Comparison of ENCODE assay signal across 7 mouse cellular contexts in genomic region chr11:60139141-60139733, GRCm38 (mm10). TPM values are rescaled to one million over a fixed set of nuclear protein-coding genes. Genes with fewer than 3 reads are reported as not detected.
DNase-seq lines count a peak whose midpoint lies in the region; ATAC-seq lines count a peak whose summit lies in the region.

No protein-coding gene starts in this region.

- 3% methylated on average over 24 of the region's 24 CpGs for WGBS in hindbrain, embryonic 10.5 days
- 2% methylated on average over 24 of the region's 24 CpGs for WGBS in limb, embryonic 10.5 days
- WGBS in neural tube, embryonic 11.5 days = 2% methylated on average over 24 of the region's 24 CpGs

- peak; percentile 25 to 26 for DNase-seq in B cell, adult 2 months
- DNase-seq in CD4-positive helper T cell, adult 2 months (ENCODE audit: low read depth, low spot score) = peak; percentile 52
- peak; percentile 11 for DNase-seq in embryo, embryonic 11.5 days (ENCODE audit: low read depth, low spot score)
- DNase-seq in hindbrain, embryonic 10.5 days (ENCODE audit: low spot score) = peak; percentile 45
- DNase-seq in limb, embryonic 10.5 days (ENCODE audit: low spot score) = peak; percentile 59
- DNase-seq in neural tube, embryonic 11.5 days (ENCODE audit: low spot score) = no peak
- DNase-seq in urinary bladder, postnatal 4 days (ENCODE audit: low spot score in 2 of 2) = peak; percentile 19 to 64

- H3K27me3 ChIP-seq in hindbrain, embryonic 10.5 days (ENCODE audit: insufficient read depth, poor library complexity, severe bottlenecking) = no peaks in the 10 kb centered on the region
- H3K27me3 ChIP-seq in limb, embryonic 10.5 days (ENCODE audit: low read depth, poor library complexity, severe bottlenecking) = no peaks in the 10 kb centered on the region
- H3K27me3 ChIP-seq in neural tube, embryonic 11.5 days (ENCODE audit: control insufficient read depth, insufficient read depth, low read length) = no peaks in the 10 kb centered on the region

- H3K4me1 ChIP-seq in hindbrain, embryonic 10.5 days (replicated peaks) = peaks cover 60% of the 10 kb centered on the region
- H3K4me1 ChIP-seq in limb, embryonic 10.5 days = peaks cover 49% of the 10 kb centered on the region
- peaks cover 22% of the 10 kb centered on the region for H3K4me1 ChIP-seq in neural tube, embryonic 11.5 days (ENCODE audit: control insufficient read depth, insufficient read depth, low read length)

- H3K4me3 ChIP-seq in hindbrain, embryonic 10.5 days = peak overlapping the region; percentile 81
- H3K4me3 ChIP-seq in limb, embryonic 10.5 days = peak overlapping the region; percentile 84
- H3K4me3 ChIP-seq in neural tube, embryonic 11.5 days (ENCODE audit: low read depth, low read length) = peak overlapping the region; percentile 73

- peaks cover 14% of the 10 kb centered on the region for H3K36me3 ChIP-seq in hindbrain, embryonic 10.5 days
- peaks cover 27% of the 10 kb centered on the region for H3K36me3 ChIP-seq in limb, embryonic 10.5 days
- no peaks in the 10 kb centered on the region; the same call in none of the 2 replicates for H3K36me3 ChIP-seq in neural tube, embryonic 11.5 days (ENCODE audit: control insufficient read depth, insufficient read depth, low read length)

- H3K9ac ChIP-seq in neural tube, embryonic 11.5 days (ENCODE audit: low read length) = peak overlapping the region; percentile 86

- H3K4me2 ChIP-seq in neural tube, embryonic 11.5 days (ENCODE audit: low read depth) = peak overlapping the region; percentile 83

- peak; percentile 58 for ATAC-seq in neural tube, embryonic 11.5 days (ENCODE audit: insufficient read depth, low FRiP score, low TSS enrichment)

- no peaks in the 10 kb centered on the region for H3K9me3 ChIP-seq in hindbrain, embryonic 10.5 days
- H3K9me3 ChIP-seq in limb, embryonic 10.5 days (replicated peaks) = no peaks in the 10 kb centered on the region
- H3K9me3 ChIP-seq in neural tube, embryonic 11.5 days (ENCODE audit: control insufficient read depth, low read length) = no peaks in the 10 kb centered on the region

- H3K27ac ChIP-seq in hindbrain, embryonic 10.5 days = peak overlapping the region; percentile 98
- peak overlapping the region; percentile 98 for H3K27ac ChIP-seq in limb, embryonic 10.5 days
- peak overlapping the region; percentile 96 for H3K27ac ChIP-seq in neural tube, embryonic 11.5 days (ENCODE audit: low read depth, low read length)

RNA-seq across cellular contexts. Expression of gene Rai1, which starts 34.4 kb away (rescaled TPM):
- polyA plus RNA-seq in hindbrain, embryonic 10.5 days (2016; fragmentation: Nextera tagmentation; extraction: Ambion mirVana) = 25.3 and 31.0 TPM in 2 replicates
- 34.3 and 37.3 TPM in 2 replicates for polyA plus RNA-seq in limb, embryonic 10.5 days (2016; fragmentation: Nextera tagmentation; extraction: Ambion mirVana)
- 28.5 and 31.4 TPM in 2 replicates for polyA plus RNA-seq in neural tube, embryonic 11.5 days (2014; fragmentation: Nextera tagmentation; extraction: Ambion mirVana)
